Mouse (Mus musculus) midbrain, embryonic 12.5 days (tissue): ENCODE results near the gene Stambpl1. TPM values are rescaled to one million over a fixed set of nuclear protein-coding genes. Genes with fewer than 3 reads are reported as not detected.

Experiments used
- ATAC-seq: fragments of 200-750 bp; cut with Nextera tagmentation; 2 replicates; pipeline ENCODE4 v1.8.0; 2017; ENCODE audit warnings: low read depth, moderate TSS enrichment, moderate library complexity; ENCODE audit not compliant: low FRiP score
- H3K27ac ChIP-seq: fragments of 300-500 bp; sonication (generic); replicated peaks from 2 replicates; pipeline ENCODE4 v1.5.1; 2016; ENCODE audit warnings: mild to moderate bottlenecking
- H3K27me3 ChIP-seq: fragments of 300-500 bp; sonication (generic); 2 replicates; pipeline ENCODE4 v1.6.1; 2016; ENCODE audit warnings: mild to moderate bottlenecking
- H3K36me3 ChIP-seq: fragments of 300-500 bp; sonication (generic); 2 replicates; pipeline ENCODE4 v1.6.1; 2016
- H3K4me1 ChIP-seq: fragments of 300-500 bp; sonication (generic); 2 replicates; pipeline ENCODE4 v1.6.1; 2016
- H3K4me2 ChIP-seq: fragments of 300-500 bp; sonication (generic); replicated peaks from 2 replicates; pipeline ENCODE4 v1.6.1; 2016; ENCODE audit warnings: mild to moderate bottlenecking, moderate library complexity
- H3K4me3 ChIP-seq: fragments of 300-500 bp; sonication (generic); 2 replicates; pipeline ENCODE4 v1.5.1; 2016; ENCODE audit warnings: mild to moderate bottlenecking
- H3K9ac ChIP-seq: fragments of 300-500 bp; sonication (generic); replicated peaks from 2 replicates; pipeline ENCODE4 v1.6.1; 2016; ENCODE audit warnings: mild to moderate bottlenecking, moderate library complexity
- H3K9me3 ChIP-seq: fragments of 300-500 bp; sonication (generic); 2 replicates; pipeline ENCODE4 v1.6.1; 2016; ENCODE audit warnings: mild to moderate bottlenecking
- WGBS: fragments of 180-500 bp; shearing (Covaris S2); methylation state at CpG from one replicate; pipeline ENCODE4 v1.1.7; 2016; 5-methylcytosine and 5-hydroxymethylcytosine counted together
- polyA plus RNA-seq: library from polyadenylated mRNA; unstranded; fragments of >200 nt; fragmentation: Nextera tagmentation; extraction: Ambion mirVana; gene quantifications from 2 replicates; pipeline ENCODE4 v1.2.1, GENCODE M21; 2016

Stambpl1 gene
- polyA plus RNA-seq, 1 experiment from 2014 or later: 3.0 TPM

DNA sequence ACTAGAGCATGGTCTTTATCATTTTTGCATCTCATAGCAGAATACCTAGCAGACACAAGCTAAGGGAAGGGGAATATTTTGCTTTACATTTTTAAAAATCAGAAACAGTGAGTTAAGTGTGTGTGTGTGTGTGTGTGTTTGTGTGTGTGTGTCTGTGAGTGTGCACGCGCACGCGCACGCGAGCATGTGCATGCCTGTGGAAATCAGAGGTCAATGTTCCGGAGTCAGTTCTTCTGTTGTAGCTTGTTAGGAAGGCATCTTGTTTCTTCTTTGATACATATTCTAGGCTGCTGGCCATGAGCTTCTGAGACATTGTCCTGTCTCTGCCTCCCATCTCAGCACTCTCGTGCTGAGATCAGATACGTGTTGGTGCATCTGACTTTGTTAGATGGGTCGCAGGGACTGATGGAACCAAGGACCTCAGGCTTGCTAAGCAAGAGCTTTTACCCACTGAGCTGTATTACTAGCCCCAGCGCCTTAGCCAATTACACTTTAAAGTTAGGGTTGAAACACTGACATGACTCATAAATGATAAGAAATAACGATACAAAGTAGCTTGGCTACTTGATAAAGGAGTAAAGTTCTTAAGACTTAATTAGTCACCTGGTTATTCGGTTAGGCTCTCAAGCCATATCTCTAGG lies 78.9 kb downstream of the Stambpl1 start:
- no peaks in the 10 kb centered on the region for H3K4me1 ChIP-seq
- WGBS: 97% methylated on average over 13 of the region's 13 CpGs
- H3K27me3 ChIP-seq: no peaks in the 10 kb centered on the region
- H3K9ac ChIP-seq: no peak overlapping the region
- no peak overlapping the region for H3K4me3 ChIP-seq
- no peak overlapping the region for H3K4me2 ChIP-seq
- no peak overlapping the region for H3K27ac ChIP-seq
- no peaks in the 10 kb centered on the region for H3K36me3 ChIP-seq
- no peak for ATAC-seq
- no peaks in the 10 kb centered on the region for H3K9me3 ChIP-seq

DNA sequence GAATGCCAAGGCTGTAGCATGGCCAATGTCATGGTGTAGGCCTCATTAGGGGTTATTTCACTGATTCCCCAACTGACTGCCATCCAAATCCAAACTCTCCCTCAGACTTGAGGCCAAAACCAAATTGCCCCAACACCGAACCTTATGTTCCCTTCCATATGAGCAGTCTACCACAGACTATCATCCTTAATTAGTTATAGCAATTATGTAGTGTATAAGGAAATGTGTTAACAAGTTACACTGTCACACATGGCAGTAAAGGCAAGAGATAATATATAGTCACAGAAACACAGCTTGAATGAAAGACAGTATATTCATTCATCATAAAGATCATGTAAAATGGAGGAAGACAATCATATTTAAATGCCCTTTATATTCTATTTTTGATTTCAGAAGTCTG lies 81.0 kb downstream of the Stambpl1 start:
- Histone ChIP-seq H3K9ac (no peak overlapping the region), H3K27ac (no peak overlapping the region), H3K4me2 (no peak overlapping the region), H3K9me3 (no peaks in the 10 kb centered on the region), H3K36me3 (no peaks in the 10 kb centered on the region), H3K4me1 (no peaks in the 10 kb centered on the region), H3K4me3 (no peak overlapping the region), H3K27me3 (no peaks in the 10 kb centered on the region)
- no peak for ATAC-seq
- WGBS: 100% methylated on average over 1 of the region's 1 CpGs

DNA sequence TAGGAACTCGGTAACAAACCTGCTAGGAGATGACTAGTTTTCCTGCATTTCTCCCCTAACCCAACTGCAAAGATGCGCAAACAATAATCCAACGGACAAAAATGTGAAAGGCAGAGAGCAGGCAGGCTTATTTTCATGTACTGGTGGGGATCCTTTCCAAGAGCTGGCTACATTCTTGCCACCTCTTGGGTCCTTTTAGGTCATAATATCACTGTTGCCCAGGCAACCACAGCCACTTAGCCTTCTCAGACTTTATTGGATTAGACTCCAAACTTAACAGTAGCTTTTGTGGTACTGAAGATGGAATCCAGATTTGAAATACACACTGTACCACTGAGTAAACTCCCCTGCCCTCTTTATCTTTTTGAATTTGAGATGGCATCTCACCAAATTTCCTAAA lies 86.0 kb downstream of the Stambpl1 start:
- Histone ChIP-seq H3K4me2 (no peak overlapping the region), H3K4me1 (no peaks in the 10 kb centered on the region), H3K27ac (no peak overlapping the region), H3K9me3 (no peaks in the 10 kb centered on the region), H3K4me3 (no peak overlapping the region), H3K36me3 (no peaks in the 10 kb centered on the region), H3K9ac (no peak overlapping the region), H3K27me3 (no peaks in the 10 kb centered on the region)
- no peak for ATAC-seq
- WGBS: 80% methylated on average over 3 of the region's 3 CpGs

DNA sequence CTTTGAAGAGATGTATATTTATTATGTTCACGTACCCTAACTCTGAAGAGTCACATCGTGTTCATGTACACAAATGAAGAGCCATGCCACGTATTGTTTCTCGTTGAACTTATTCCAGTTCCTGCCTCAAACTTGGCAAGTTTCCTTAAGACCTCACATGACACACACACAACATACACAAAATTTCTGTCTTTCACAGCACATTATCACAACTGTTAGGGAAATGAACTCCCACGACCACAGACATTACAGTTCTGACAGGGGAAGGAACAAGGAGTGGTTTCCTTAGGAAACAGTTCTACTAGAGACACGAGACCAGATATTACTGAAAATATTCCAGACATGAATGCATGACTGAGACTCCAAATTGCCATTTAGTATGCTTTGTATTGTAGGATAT lies 91.6 kb downstream of the Stambpl1 start:
- Histone ChIP-seq H3K27me3 (no peaks in the 10 kb centered on the region), H3K4me1 (no peaks in the 10 kb centered on the region), H3K9ac (no peak overlapping the region), H3K4me2 (no peak overlapping the region), H3K27ac (no peak overlapping the region), H3K9me3 (no peaks in the 10 kb centered on the region), H3K4me3 (no peak overlapping the region), H3K36me3 (no peaks in the 10 kb centered on the region)
- 89% methylated on average over 6 of the region's 6 CpGs for WGBS
- no peak for ATAC-seq

DNA sequence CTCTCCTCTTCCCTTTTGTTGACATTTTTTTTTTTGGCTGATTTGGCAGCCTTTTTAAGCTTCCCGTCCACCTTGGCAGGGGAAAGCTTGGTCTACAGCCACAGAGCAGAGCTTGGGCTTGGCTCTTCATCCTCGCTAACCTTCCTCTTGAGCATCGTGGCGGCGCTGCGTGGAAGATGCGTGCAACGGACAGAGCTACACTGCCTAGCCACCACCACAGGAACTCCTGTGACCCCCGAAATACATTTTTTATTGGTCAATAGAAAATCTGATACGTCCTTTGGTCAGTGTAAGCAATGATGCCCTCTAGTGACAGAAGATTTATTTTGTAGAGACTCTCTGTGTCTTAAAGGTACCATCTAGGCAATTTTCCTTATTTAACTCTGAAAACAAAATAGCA lies 92.4 kb downstream of the Stambpl1 start:
- Histone ChIP-seq H3K36me3 (no peaks in the 10 kb centered on the region), H3K4me1 (no peaks in the 10 kb centered on the region), H3K9me3 (no peaks in the 10 kb centered on the region), H3K4me2 (no peak overlapping the region), H3K27ac (no peak overlapping the region), H3K9ac (no peak overlapping the region), H3K27me3 (no peaks in the 10 kb centered on the region), H3K4me3 (no peak overlapping the region)
- WGBS: 63% methylated on average over 10 of the region's 10 CpGs
- ATAC-seq: no peak

DNA sequence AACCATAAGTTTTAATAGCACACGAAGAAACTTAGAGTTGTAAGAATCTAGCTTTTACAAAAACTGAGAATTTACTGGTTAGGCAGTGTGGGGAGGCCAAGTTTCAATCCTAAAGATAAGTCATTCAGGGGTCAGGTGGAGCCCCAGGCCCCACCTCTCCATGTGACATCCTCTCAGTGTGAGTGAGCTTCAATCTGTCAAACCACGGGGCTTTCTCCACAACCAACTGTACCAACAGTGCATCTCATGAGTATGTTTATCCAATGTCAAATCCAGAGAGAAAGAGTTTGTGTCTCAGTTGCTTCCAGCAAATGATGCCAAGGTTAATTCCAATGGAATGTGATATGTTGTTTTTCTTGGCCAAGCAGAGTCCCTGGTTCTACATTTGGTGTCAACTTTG lies 92.8 kb downstream of the Stambpl1 start:
- no peaks in the 10 kb centered on the region for H3K27me3 ChIP-seq
- no peaks in the 10 kb centered on the region for H3K36me3 ChIP-seq
- H3K27ac ChIP-seq: no peak overlapping the region
- no peak overlapping the region for H3K4me2 ChIP-seq
- WGBS: 64% methylated on average over 2 of the region's 2 CpGs
- no peak overlapping the region for H3K9ac ChIP-seq
- no peaks in the 10 kb centered on the region for H3K9me3 ChIP-seq
- H3K4me1 ChIP-seq: no peaks in the 10 kb centered on the region
- ATAC-seq: no peak
- H3K4me3 ChIP-seq: no peak overlapping the region

DNA sequence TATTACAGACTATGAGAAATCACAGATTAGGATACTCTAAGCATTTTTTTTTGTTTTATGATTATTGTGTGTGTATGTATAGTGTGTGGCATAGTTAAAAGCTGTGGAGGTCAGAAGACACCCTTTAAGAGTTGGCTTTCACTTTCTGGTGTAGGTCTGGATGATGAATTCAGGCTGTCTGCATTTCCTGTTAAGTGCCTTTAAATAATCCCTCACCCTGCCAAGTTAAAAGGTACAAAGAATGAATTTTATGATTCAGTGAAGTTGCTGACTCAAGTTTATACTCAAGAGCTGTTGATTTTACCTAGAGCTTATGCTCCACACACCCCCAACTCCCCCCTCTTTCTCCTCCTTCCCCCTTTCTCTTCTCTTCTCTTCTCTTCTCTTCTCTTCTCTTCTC lies 95.2 kb downstream of the Stambpl1 start:
- H3K4me3 ChIP-seq: no peak overlapping the region
- peaks cover 11% of the 10 kb centered on the region; the same call in 1 of the 2 replicates for H3K4me1 ChIP-seq
- no peak overlapping the region for H3K9ac ChIP-seq
- no peak for ATAC-seq
- H3K36me3 ChIP-seq: no peaks in the 10 kb centered on the region
- no peaks in the 10 kb centered on the region for H3K9me3 ChIP-seq
- 0 out of 2 replicates have a peak, but pooled peaks cover 17% of the 10 kb centered on the region for H3K27me3 ChIP-seq
- H3K27ac ChIP-seq: no peak overlapping the region
- H3K4me2 ChIP-seq: no peak overlapping the region

DNA sequence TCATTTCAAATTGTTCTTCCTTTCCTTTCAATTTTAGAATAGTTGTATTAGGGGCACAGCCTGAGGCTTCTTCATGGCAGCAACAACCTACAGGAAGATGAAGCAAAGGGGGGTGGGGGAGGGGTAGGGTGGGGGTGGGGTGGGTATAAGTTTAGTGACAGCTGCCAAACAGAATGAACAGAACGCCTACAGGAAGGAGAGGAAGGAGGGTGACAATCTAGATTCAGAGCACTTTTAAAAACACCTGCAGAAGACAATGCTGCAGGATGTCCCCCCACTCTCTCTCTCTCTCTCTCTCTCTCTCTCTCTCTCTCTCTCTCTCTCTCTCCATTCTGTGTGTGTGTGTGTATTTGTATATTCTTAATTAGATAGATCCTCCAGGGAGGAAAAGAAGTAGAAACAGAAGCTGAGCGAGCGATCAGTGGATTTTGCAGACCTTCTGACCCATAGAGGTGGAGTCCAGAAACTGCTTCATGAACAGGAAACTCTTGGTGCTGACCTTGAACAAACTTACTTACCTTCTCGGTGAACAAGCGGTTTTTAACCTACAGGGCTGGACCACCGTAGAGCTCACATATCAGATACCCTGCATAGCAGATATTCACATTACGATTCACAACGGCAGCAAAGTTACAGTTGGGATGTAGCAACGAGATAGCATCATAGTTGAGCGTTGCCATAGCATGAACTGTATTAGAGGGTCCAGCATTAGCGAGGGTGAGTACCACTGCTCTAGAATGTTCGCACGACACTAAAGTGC lies 95.8 kb downstream of the Stambpl1 start:
- peaks cover 17% of the 10 kb centered on the region; the same call in 1 of the 2 replicates for H3K27me3 ChIP-seq
- H3K9me3 ChIP-seq: no peaks in the 10 kb centered on the region
- WGBS: 92% methylated on average over 13 of the region's 13 CpGs
- H3K4me3 ChIP-seq: no peak overlapping the region
- no peak overlapping the region for H3K9ac ChIP-seq
- peaks cover 11% of the 10 kb centered on the region; the same call in 1 of the 2 replicates for H3K4me1 ChIP-seq
- ATAC-seq: no peak
- no peak overlapping the region for H3K27ac ChIP-seq
- H3K4me2 ChIP-seq: no peak overlapping the region
- no peaks in the 10 kb centered on the region for H3K36me3 ChIP-seq

DNA sequence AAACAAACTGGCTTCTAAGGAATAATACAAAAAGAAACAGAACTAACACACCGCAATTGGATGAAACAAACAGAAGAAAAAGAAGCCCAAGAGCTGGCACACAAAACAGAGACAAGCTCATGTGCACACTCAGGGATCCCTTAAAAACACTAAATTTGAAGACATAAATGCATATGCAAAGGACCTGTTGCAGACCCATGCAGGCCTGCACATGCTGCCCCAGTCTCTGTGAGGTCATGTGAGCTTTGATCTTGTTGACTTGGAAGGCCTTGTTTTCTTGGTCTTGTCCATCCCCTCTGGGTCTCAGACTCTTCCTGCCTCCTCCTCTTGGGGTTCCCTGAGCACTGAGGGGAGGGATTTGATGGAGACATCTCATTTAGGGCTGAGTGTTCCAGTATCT lies 96.7 kb downstream of the Stambpl1 start:
- H3K27me3 ChIP-seq: peaks cover 20% of the 10 kb centered on the region; the same call in 1 of the 2 replicates
- H3K36me3 ChIP-seq: no peaks in the 10 kb centered on the region
- no peak overlapping the region for H3K27ac ChIP-seq
- H3K4me1 ChIP-seq: peaks cover 11% of the 10 kb centered on the region; the same call in 1 of the 2 replicates
- no peak overlapping the region for H3K4me2 ChIP-seq
- no peak overlapping the region for H3K4me3 ChIP-seq
- no peaks in the 10 kb centered on the region for H3K9me3 ChIP-seq
- WGBS: 95% methylated on average over 1 of the region's 1 CpGs
- ATAC-seq: no peak
- H3K9ac ChIP-seq: no peak overlapping the region

Other genes with a start within 250 kb of the Stambpl1 start
- not detected in 2 replicates for gene Lipf, start 231.0 kb upstream of the Stambpl1 start, polyA plus RNA-seq
- gene Lipk, start 183.9 kb upstream of the Stambpl1 start, polyA plus RNA-seq: not detected in 2 replicates
- gene Lipn, start 124.9 kb upstream of the Stambpl1 start, polyA plus RNA-seq: not detected in 2 replicates
- not detected in 2 replicates for gene Lipm, start 91.3 kb upstream of the Stambpl1 start, polyA plus RNA-seq
- gene Ankrd22, start 26.2 kb upstream of the Stambpl1 start, polyA plus RNA-seq: not detected in 2 replicates
- 62.2 and 79.9 TPM in 2 replicates for gene Acta2, start 63.4 kb downstream of the Stambpl1 start, polyA plus RNA-seq
- 0.65 and 0.82 TPM in 2 replicates for gene Fas, start 98.4 kb downstream of the Stambpl1 start, polyA plus RNA-seq